Mouse (Mus musculus) Patski (cell line): Measurements from ENCODE around the gene Zbtb41. TPM values are rescaled to one million over a fixed set of nuclear protein-coding genes. Genes with fewer than 3 reads are reported as not detected.

Experiments used
- ATAC-seq: fragments of 100-300 bp; one replicate; pipeline ENCODE4 v1.8.0; 2021
- CTCF ChIA-PET: fragments of 350-600 bp; sonication (Branson Sonifier 250); formaldehyde crosslinking; loops from one replicate; lab custom pipeline; 2022; ENCODE audit warnings: inconsistent platforms; lab: Charles Lee
- POLR2A ChIA-PET: fragments of 350-600 bp; sonication (Branson Sonifier 250); formaldehyde crosslinking; loops from one replicate; lab custom pipeline; 2022; ENCODE audit warnings: antibody characterized with exemption, inconsistent platforms; lab: Charles Lee
- DNase-seq: peaks from one replicate; pipeline ENCODE4 v3.0.0-alpha.2; 2011; ENCODE audit warnings: low read depth, low spot score
- H3K27me3 ChIP-seq: fragments of 371-371 bp; one replicate; pipeline ENCODE4 v1.5.1; 2021
- CTCF ChIP-seq: fragments of 100-300 bp; IDR thresholded peaks from one replicate; pipeline ENCODE4 v1.5.1; 2021
- in situ Hi-C: fragments of 300-500 bp; cut with MboI; formaldehyde crosslinking; loops from 3 replicates; pipeline ENCODE4 v1.11.1; 2018; ENCODE audit warnings: low pct_unique_long_range_greater_than_20kb, mixed read lengths
- polyA plus RNA-seq: library from polyadenylated mRNA; unstranded; gene quantifications from one replicate; pipeline ENCODE4 v1.2.3, GENCODE M21; 2021

Zbtb41 gene
- polyA plus RNA-seq, 1 experiment from 2014 or later, result 22.8 TPM

DNA sequence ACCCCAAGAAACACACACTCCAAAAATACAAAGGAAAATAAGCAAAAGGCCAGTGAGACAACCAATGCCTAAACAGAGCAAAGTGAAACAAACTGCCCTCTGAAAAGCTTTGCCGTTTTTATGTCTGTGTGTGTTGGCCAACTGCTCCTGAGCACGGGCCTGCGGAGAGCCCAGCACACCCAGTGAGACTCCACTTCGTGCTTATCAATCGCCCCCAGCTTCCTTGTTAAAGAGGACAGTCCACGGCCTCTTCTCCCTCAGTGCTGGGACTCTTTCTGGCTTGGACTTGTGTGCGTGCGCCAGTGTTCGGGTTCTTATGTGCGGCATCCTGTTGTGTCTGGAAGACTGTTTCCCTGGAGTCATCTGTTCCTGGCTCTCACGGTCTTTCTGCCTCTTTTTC is 43.8 kb downstream of the Zbtb41 start:
- DNase-seq (no peak), ATAC-seq (no peak)
- ChIA-PET CTCF (interaction anchor here (0.9 kb wide), 1 partner anchor 16 kb away, joined by 3 read pairs; no protein-coding TSS in a partner anchor), POLR2A (no interaction called here)
- no peaks in the 10 kb centered on the region for H3K27me3 ChIP-seq
- TF ChIP-seq CTCF, result no peak
- in situ Hi-C loops, result no loop called here

DNA sequence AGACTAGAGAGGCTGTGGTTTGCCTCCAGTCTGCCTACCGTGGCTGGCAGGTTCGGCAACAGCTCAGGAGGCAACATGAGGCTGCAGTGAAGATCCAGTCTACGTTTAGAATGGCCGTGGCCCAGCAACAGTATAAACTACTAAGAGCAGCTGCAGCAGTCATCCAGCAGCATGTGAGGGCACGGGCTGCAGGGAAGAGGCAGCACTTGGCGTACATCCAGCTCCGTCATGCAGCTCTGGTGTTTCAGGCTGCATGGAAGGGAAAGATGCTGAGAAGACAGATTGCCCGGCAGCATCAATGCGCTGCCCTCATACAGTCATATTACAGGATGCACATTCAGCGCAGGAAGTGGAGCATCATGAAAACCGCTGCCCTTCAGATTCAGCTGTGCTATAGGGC is 56.8 kb downstream of the Zbtb41 start:
- CTCF ChIA-PET, result interaction anchor here (0.6 to 3.1 kb wide), 3 partner anchors 8 to 27 kb away, joined by 3 to 13 read pairs (median 5); no protein-coding TSS in a partner anchor
- DNase-seq, result no peak
- POLR2A ChIA-PET, result no interaction called here
- TF ChIP-seq CTCF, result no peak
- ATAC-seq, result no peak
- H3K27me3 ChIP-seq, result no peaks in the 10 kb centered on the region
- in situ Hi-C loops, result no loop called here

DNA sequence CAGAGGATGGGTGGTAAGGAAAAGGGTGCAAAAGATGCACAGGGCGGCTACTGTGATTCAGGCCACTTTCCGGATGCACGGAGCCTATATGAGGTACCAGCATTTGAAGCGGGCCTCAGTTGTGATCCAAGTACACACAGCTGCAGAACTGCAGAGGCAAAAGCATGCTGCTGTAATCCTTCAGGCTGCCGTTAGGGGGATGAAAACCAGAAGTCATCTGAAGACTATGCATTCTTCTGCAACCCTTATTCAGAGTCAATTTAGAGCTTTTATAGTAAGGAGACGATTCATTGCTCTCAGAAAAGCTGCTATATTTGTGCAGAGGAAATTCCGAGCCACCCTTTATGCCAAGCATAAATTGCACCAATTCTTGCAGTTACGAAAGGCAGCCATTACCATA is 58.2 kb downstream of the Zbtb41 start:
- H3K27me3 ChIP-seq, result no peaks in the 10 kb centered on the region
- in situ Hi-C loops, result no loop called here
- TF ChIP-seq CTCF, result no peak
- no peak for DNase-seq
- ATAC-seq, result no peak
- POLR2A ChIA-PET, result no interaction called here
- CTCF ChIA-PET, result interaction anchor here (0.9 to 1.9 kb wide), 3 partner anchors 10 to 26 kb away, joined by 3 to 7 read pairs (median 4); partner anchors contain the start of gene Aspm

DNA sequence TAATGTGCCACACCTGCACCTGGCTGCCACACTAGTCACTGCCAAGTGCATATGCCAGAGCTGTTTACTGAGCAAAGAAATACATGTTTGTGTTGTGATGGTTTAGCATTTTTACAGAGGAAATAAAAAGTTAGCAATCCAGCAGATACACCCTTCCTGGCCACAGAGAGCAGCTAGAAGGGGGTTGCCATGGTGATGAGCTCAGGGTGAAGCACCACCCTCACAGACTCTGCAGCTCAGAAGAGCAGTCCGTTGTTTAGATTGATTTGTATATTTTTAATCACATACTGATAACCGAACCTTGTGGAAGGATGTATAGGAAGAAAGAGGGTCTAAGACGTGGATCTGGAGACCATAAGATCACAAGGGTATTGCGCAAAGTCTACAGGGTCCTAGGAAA is 59.1 kb downstream of the Zbtb41 start:
- ATAC-seq, result no peak
- in situ Hi-C loops, result no loop called here
- H3K27me3 ChIP-seq, result no peaks in the 10 kb centered on the region
- TF ChIP-seq CTCF, result no peak
- CTCF ChIA-PET, result interaction anchor here (1.6 to 1.9 kb wide), 3 partner anchors 10 to 27 kb away, joined by 4 to 7 read pairs (median 5); partner anchors contain the start of gene Aspm
- no peak for DNase-seq
- POLR2A ChIA-PET, result no interaction called here

DNA sequence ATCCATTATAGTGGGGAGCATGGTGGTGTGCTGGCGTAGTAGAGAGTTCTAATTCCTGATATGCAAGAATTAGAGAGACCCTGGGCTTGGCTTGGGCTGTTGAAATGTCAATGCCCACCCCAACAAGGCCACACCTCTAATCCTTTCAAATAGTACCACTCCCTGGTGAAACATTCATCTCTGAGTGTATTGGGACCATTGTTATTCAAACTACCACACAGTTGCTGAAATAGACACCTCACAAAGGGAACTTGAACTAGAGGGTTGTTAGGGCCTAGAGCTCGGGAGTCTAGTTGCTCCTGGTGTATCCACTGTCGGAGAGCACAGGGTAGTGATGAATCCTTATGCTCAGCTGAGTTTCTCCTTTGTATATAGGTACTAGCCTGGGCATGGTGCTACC is 72.5 kb downstream of the Zbtb41 start:
- POLR2A ChIA-PET, result no interaction called here
- CTCF ChIA-PET, result interaction anchor here (1.1 to 1.2 kb wide), 2 partner anchors 12 to 18 kb away, joined by 3 read pairs; no protein-coding TSS in a partner anchor
- ATAC-seq, result no peak
- no peak for DNase-seq
- in situ Hi-C loops, result no loop called here
- no peak for TF ChIP-seq CTCF
- no peaks in the 10 kb centered on the region for H3K27me3 ChIP-seq

DNA sequence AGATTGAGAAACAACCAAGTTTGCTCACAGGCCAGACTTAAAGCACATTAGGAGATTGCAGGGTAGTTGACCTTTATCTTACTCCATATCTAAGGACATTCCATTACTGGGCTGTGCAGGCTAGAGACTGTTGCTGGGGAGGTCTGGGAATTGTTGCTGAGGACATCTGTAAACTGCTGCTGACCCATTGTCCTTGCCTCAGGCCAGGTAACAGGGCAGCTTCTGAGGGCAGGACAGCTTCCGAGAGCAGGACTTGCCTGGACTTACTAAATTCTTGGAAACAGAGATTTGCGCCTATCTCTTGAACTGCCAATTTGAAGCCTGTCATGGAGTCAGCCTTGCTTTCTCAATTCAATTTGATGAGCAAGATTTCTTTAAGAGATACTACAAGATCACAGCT is 73.3 kb downstream of the Zbtb41 start:
- CTCF ChIA-PET, result interaction anchor here (1.1 to 1.4 kb wide), 3 partner anchors 11 to 19 kb away, joined by 3 read pairs; no protein-coding TSS in a partner anchor
- no peak for DNase-seq
- no peak for ATAC-seq
- no peak for TF ChIP-seq CTCF
- no peaks in the 10 kb centered on the region for H3K27me3 ChIP-seq
- POLR2A ChIA-PET, result no interaction called here
- in situ Hi-C loops, result no loop called here

DNA sequence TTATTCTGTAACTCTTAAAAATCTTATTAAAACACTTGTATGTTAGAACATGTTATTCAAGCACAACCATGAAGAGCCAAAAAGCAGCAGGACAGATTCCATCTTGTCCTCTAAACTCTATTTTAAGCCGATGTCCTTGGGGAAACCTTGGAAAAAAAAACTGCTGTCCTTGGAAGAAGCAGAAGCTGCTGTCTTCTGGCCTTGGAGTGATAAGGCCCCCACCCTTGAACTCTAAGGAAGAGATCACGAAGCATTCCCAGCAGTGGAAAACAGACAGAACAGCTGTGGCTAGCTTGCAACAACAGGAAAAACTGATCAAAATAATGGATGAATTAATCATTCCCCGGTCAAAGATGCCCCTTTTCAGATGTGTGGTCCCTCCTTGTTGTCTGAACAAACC is 74.1 kb downstream of the Zbtb41 start:
- in situ Hi-C loops, result no loop called here
- POLR2A ChIA-PET, result no interaction called here
- H3K27me3 ChIP-seq, result peaks cover 4% of the 10 kb centered on the region
- no peak for DNase-seq
- CTCF ChIA-PET, result interaction anchor here (1.4 kb wide), 1 partner anchor 14 kb away, joined by 3 read pairs; no protein-coding TSS in a partner anchor
- no peak for ATAC-seq
- TF ChIP-seq CTCF, result no peak

DNA sequence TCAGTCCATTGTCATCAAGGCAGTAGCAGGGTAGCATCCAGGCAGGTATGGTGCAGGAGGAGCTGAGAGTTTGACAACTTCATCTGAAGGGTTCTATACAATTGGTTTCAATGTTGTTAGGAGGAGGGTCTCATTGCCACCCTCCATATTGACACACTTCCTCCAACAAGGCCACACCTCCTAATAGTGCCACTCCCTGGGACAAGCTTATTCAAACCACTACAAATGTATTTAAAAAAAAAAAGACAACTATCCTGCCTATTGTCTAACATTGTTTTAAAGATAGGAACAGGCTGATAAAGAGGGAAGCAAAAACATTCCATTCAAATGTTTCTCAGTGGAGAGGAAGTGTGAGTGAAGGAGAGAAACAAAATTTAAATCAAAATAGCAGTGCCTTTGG is 77.7 kb downstream of the Zbtb41 start:
- POLR2A ChIA-PET, result no interaction called here
- no peak for DNase-seq
- H3K27me3 ChIP-seq, result peaks cover 30% of the 10 kb centered on the region
- no peak for TF ChIP-seq CTCF
- no peak for ATAC-seq
- in situ Hi-C loops, result no loop called here
- CTCF ChIA-PET, result no interaction called here

DNA sequence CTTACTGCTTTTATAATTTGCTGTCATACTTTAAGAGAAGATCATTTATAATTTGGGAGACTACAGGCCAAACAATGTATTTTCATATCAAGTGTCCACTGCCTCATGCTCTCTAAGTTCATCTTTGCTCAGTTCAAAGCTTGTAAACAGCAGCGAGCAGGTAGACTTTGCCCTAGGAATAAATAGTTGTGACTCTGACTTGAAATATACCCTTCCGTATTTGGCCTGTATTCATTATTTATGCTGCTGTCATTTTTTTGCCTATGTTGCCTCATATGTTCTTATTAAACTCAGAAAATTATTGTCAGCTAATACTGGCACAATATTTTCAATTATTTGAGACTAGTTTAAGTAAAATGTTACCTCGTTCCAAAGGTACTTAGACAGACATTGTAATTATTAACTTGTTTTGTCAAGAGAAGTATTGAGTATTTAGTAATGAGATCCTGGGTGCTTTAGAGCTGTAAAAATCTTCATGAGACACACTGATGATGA is 79.2 kb downstream of the Zbtb41 start, which contains the start of gene F13b:
Gene F13b, plus strand, starts transcription at position 445 of the 495 bp plus-strand sequence.
- ChIA-PET CTCF (no interaction called here), POLR2A (no interaction called here)
- H3K27me3 ChIP-seq, result peaks cover 34% of the 10 kb centered on the region
- in situ Hi-C loops, result no loop called here
- no peak for DNase-seq
- TF ChIP-seq CTCF, result no peak
- ATAC-seq, result no peak

Other genes with a start within 250 kb of the Zbtb41 start
- 0.06 TPM for gene Crb1, start 45.2 kb upstream of the Zbtb41 start, polyA plus RNA-seq
- 15.0 TPM for gene Aspm, start 32.5 kb downstream of the Zbtb41 start, polyA plus RNA-seq
- gene F13b, start 79.4 kb downstream of the Zbtb41 start, polyA plus RNA-seq, result not detected
- not detected for gene Cfhr1, start 138.0 kb downstream of the Zbtb41 start, polyA plus RNA-seq